ENCODE assay signal across 21 mouse cellular contexts in genomic region chr12:109558226-109558824, GRCm38 (mm10). TPM values are rescaled to one million over a fixed set of nuclear protein-coding genes. Genes with fewer than 3 reads are reported as not detected.
A peak's percentile ranks its signal among the peaks of the same experiment; 100 is the strongest.
DNase-seq lines count a peak whose midpoint lies in the region; ATAC-seq and TF ChIP-seq lines count a peak whose summit lies in the region.
"Had no signal": no experiment of that assay in that cellular context is flagged by ENCODE, and none has a peak within 500 bp of the region (broad histone marks: within the 10 kb centered on the region; RNA-seq: fewer than 3 reads in every experiment).

No protein-coding gene starts in this region.

- WGBS in embryonic facial prominence, embryonic 14.5 days, result 71% methylated on average over 12 of the region's 12 CpGs
- 47% methylated on average over 12 of the region's 12 CpGs for WGBS in hindbrain, embryonic 13.5 days
- WGBS in midbrain, embryonic 14.5 days, result 51% methylated on average over 12 of the region's 12 CpGs
- WGBS in thymus, adult 2 months, result 95% methylated on average over 12 of the region's 12 CpGs

- H3K4me1 ChIP-seq in embryonic facial prominence, embryonic 14.5 days (ENCODE audit: control insufficient read depth, insufficient read depth, low read length), result peaks cover 7% of the 10 kb centered on the region; the same call in 1 of the 2 replicates
- peaks cover 53% of the 10 kb centered on the region for H3K4me1 ChIP-seq in hindbrain, embryonic 13.5 days (replicated peaks)
- peaks cover 18% of the 10 kb centered on the region; the same call in 1 of the 2 replicates for H3K4me1 ChIP-seq in midbrain, embryonic 14.5 days (ENCODE audit: control insufficient read depth, insufficient read depth, low read length)
- H3K4me1 ChIP-seq in thymus, adult 2 months (replicated peaks; ENCODE audit: control insufficient read depth, insufficient read depth, low read length), result no peaks in the 10 kb centered on the region
- H3K4me1 ChIP-seq: megakaryocyte, embryonic 14.5 days had no signal

- 0 out of 2 replicates have a peak, but pooled peaks have one; percentile 30 for ATAC-seq in embryonic facial prominence, embryonic 14.5 days (ENCODE audit: low read depth)
- peak; percentile 57; the same call in 1 of the 2 replicates for ATAC-seq in hindbrain, embryonic 13.5 days (ENCODE audit: low FRiP score)
- no peak for ATAC-seq in midbrain, embryonic 14.5 days (ENCODE audit: low FRiP score, low TSS enrichment)

- DNase-seq in left cerebral cortex, postnatal 4 days, result peak; percentile 34
- no peak for DNase-seq in left cerebral cortex, postnatal 10 days (ENCODE audit: extremely low spot score in 1 of 2, low spot score in 2 of 2)
- no peak for DNase-seq in embryonic facial prominence, embryonic 14.5 days (ENCODE audit: low spot score)
- peak; percentile 36 for DNase-seq in midbrain, embryonic 14.5 days
- DNase-seq in thymus, adult 2 months, result no peak
- DNase-seq in spleen, postnatal 4 days (ENCODE audit: low spot score in 2 of 2), result no peak
- no peak for DNase-seq in right cerebral cortex, postnatal 10 days (ENCODE audit: low spot score in 2 of 2)
- DNase-seq: adrenal gland, postnatal 14 days; gastrocnemius, adult 2 months; heart, adult 18-20 months; kidney, adult 18-20 months; kidney, postnatal 10 days; lung, postnatal 10 days; right cerebral cortex, postnatal 4 days; thymus, postnatal 4 days had no signal

- H3K9ac ChIP-seq in embryonic facial prominence, embryonic 14.5 days (ENCODE audit: low read depth, low read length), result no peak overlapping the region
- no peak overlapping the region for H3K9ac ChIP-seq in hindbrain, embryonic 13.5 days
- no peak overlapping the region for H3K9ac ChIP-seq in midbrain, embryonic 14.5 days (replicated peaks; ENCODE audit: low read length)
- H3K9ac ChIP-seq: embryonic facial prominence, embryonic 13.5 days; limb, embryonic 15.5 days had no signal

- H3K36me3 ChIP-seq in embryonic facial prominence, embryonic 14.5 days (ENCODE audit: control insufficient read depth, insufficient read depth, low read length), result peaks cover 67% of the 10 kb centered on the region
- peaks cover 69% of the 10 kb centered on the region for H3K36me3 ChIP-seq in hindbrain, embryonic 13.5 days
- peaks cover 67% of the 10 kb centered on the region for H3K36me3 ChIP-seq in midbrain, embryonic 14.5 days (ENCODE audit: control insufficient read depth, insufficient read depth, low read length)
- H3K36me3 ChIP-seq in thymus, adult 2 months (ENCODE audit: control insufficient read depth, insufficient read depth, low read length), result no peaks in the 10 kb centered on the region

- no peaks in the 10 kb centered on the region for H3K27me3 ChIP-seq in embryonic facial prominence, embryonic 14.5 days (replicated peaks; ENCODE audit: control insufficient read depth, insufficient read depth, low read length)
- H3K27me3 ChIP-seq in hindbrain, embryonic 13.5 days, result no peaks in the 10 kb centered on the region
- no peaks in the 10 kb centered on the region; the same call in 1 of the 2 replicates for H3K27me3 ChIP-seq in midbrain, embryonic 14.5 days (ENCODE audit: control insufficient read depth, insufficient read depth, low read length)
- no peaks in the 10 kb centered on the region for H3K27me3 ChIP-seq in thymus, adult 2 months (ENCODE audit: control insufficient read depth, insufficient read depth, low read length)
- H3K27me3 ChIP-seq: embryonic facial prominence, embryonic 13.5 days; limb, embryonic 15.5 days had no signal

- no peaks in the 10 kb centered on the region for H3K9me3 ChIP-seq in embryonic facial prominence, embryonic 14.5 days (ENCODE audit: control insufficient read depth, low read length)
- no peaks in the 10 kb centered on the region for H3K9me3 ChIP-seq in hindbrain, embryonic 13.5 days
- H3K9me3 ChIP-seq in midbrain, embryonic 14.5 days (ENCODE audit: control insufficient read depth, low read length), result no peaks in the 10 kb centered on the region
- H3K9me3 ChIP-seq: embryonic facial prominence, embryonic 13.5 days; limb, embryonic 15.5 days; megakaryocyte, embryonic 14.5 days had no signal

- no peak overlapping the region for H3K4me3 ChIP-seq in embryonic facial prominence, embryonic 14.5 days (ENCODE audit: low read depth, low read length)
- no peak overlapping the region for H3K4me3 ChIP-seq in hindbrain, embryonic 13.5 days
- no peak overlapping the region for H3K4me3 ChIP-seq in midbrain, embryonic 14.5 days (replicated peaks; ENCODE audit: low read depth, low read length)
- H3K4me3 ChIP-seq in thymus, adult 2 months (ENCODE audit: control insufficient read depth, insufficient read depth, low read length), result no peak overlapping the region
- H3K4me3 ChIP-seq: embryonic facial prominence, embryonic 13.5 days; gastrocnemius, adult 2 months; limb, embryonic 15.5 days; megakaryocyte, embryonic 14.5 days had no signal

- intact Hi-C loops in left cerebral cortex, postnatal 4 days (cut with DNase I), result no loop called here
- intact Hi-C loops in left cerebral cortex, postnatal 10 days (cut with DNase I), result no loop called here

- TF ChIP-seq POLR2A in thymus, adult 2 months (IDR thresholded peaks at IDR 0.05; ENCODE audit: control insufficient read depth, extremely low read depth, insufficient read depth, low read length, poor library complexity), result no peak

- no peak overlapping the region for H3K4me2 ChIP-seq in embryonic facial prominence, embryonic 14.5 days (ENCODE audit: low read depth, low read length)
- no peak overlapping the region for H3K4me2 ChIP-seq in hindbrain, embryonic 13.5 days
- H3K4me2 ChIP-seq in midbrain, embryonic 14.5 days (ENCODE audit: low read length), result no peak overlapping the region
- H3K4me2 ChIP-seq: embryonic facial prominence, embryonic 13.5 days; limb, embryonic 15.5 days had no signal

- no peak for TF ChIP-seq CTCF in thymus, adult 2 months (IDR thresholded peaks at IDR 0.05; ENCODE audit: borderline replicate concordance, control insufficient read depth, extremely low read depth, insufficient read depth, low read length, poor library complexity)

- no peak overlapping the region for H3K27ac ChIP-seq in embryonic facial prominence, embryonic 14.5 days (replicated peaks; ENCODE audit: low read depth, low read length)
- peak overlapping the region; percentile 23 for H3K27ac ChIP-seq in hindbrain, embryonic 13.5 days
- H3K27ac ChIP-seq in midbrain, embryonic 14.5 days (replicated peaks; ENCODE audit: low read depth, low read length), result peak overlapping the region; percentile 0; the same call in 1 of the 2 replicates
- H3K27ac ChIP-seq in thymus, adult 2 months (ENCODE audit: control insufficient read depth, insufficient read depth, low read length), result no peak overlapping the region
- H3K27ac ChIP-seq: embryonic facial prominence, embryonic 13.5 days; gastrocnemius, adult 2 months; limb, embryonic 15.5 days had no signal

RNA-seq across cellular contexts. Expression of gene Rtl1, which starts 41.8 kb away (rescaled TPM):
- under 1 TPM in 1 of 2 experiments, not detected in 1; 0.34 TPM for total RNA-seq in left cerebral cortex, postnatal 4 days (2021)
- total RNA-seq in left cerebral cortex, postnatal 10 days (2021), result under 1 TPM; 0.13 to 0.14 TPM
- polyA plus RNA-seq in embryonic facial prominence, embryonic 14.5 days (2014; fragmentation: Nextera tagmentation; extraction: Ambion mirVana), result 5.0 TPM in 2 replicates
- polyA plus RNA-seq in hindbrain, embryonic 13.5 days (2015; fragmentation: Nextera tagmentation; extraction: Ambion mirVana), result 1.5 and 2.1 TPM in 2 replicates
- polyA plus RNA-seq in midbrain, embryonic 14.5 days (2014; fragmentation: Nextera tagmentation; extraction: Ambion mirVana), result 1.2 and 2.0 TPM in 2 replicates
- polyA plus RNA-seq in thymus, adult 2 months (2012; rRNA removed), result 0.01 TPM in 1 of 2 replicates, not detected in the other
- total RNA-seq: gastrocnemius, adult 2 months had no signal
- polyA plus RNA-seq: C2C12; testis, adult 2 months had no signal

Comparison
In these comparisons a context has a peak if more than half of its experiments do, and no peak if none do; other contexts are left out.
1. DNase-seq: peak in left cerebral cortex, postnatal 4 days (single experiment) and midbrain, embryonic 14.5 days (single experiment); none in left cerebral cortex, postnatal 10 days (0 of 2), embryonic facial prominence, embryonic 14.5 days (single experiment), thymus, adult 2 months (single experiment), spleen, postnatal 4 days (0 of 2) and right cerebral cortex, postnatal 10 days (0 of 2).
2. H3K27ac ChIP-seq: peak in hindbrain, embryonic 13.5 days (single experiment) and midbrain, embryonic 14.5 days (single experiment); none in embryonic facial prominence, embryonic 14.5 days (single experiment) and thymus, adult 2 months (single experiment).